Mouse (Mus musculus) embryonic facial prominence, embryonic 11.5 days (tissue): Measurements from ENCODE around the gene Fchsd2. TPM values are rescaled to one million over a fixed set of nuclear protein-coding genes. Genes with fewer than 3 reads are reported as not detected.

ENCODE experiments used
- ATAC-seq: fragments of 200-750 bp; cut with Nextera tagmentation; replicated peaks from 2 replicates; pipeline ENCODE4 v1.8.0; 2017; ENCODE audit warnings: low read depth; ENCODE audit not compliant: insufficient number of reproducible peaks, low FRiP score, low TSS enrichment
- DNase-seq: peaks from one replicate; pipeline ENCODE4 v3.0.0-alpha.2; 2015; ENCODE audit warnings: low spot score
- H3K27ac ChIP-seq: fragments of 300-500 bp; sonication (generic); replicated peaks from 2 replicates; pipeline ENCODE4 v1.5.1; 2014; ENCODE audit warnings: mild to moderate bottlenecking, low read depth, low read length, control low read depth
- H3K27me3 ChIP-seq: fragments of 300-500 bp; sonication (generic); 2 replicates; pipeline ENCODE4 v1.6.1; 2014; ENCODE audit warnings: mild to moderate bottlenecking, low read length, moderate library complexity, mixed read lengths; ENCODE audit not compliant: control insufficient read depth, insufficient read depth
- H3K36me3 ChIP-seq: fragments of 300-500 bp; sonication (generic); replicated peaks from 2 replicates; pipeline ENCODE4 v1.6.1; 2014; ENCODE audit warnings: low read depth, mild to moderate bottlenecking, low read length, moderate library complexity, mixed read lengths; ENCODE audit not compliant: control insufficient read depth, insufficient read depth
- H3K4me1 ChIP-seq: fragments of 300-500 bp; sonication (generic); 2 replicates; pipeline ENCODE4 v1.6.1; 2014; ENCODE audit warnings: low read length, mixed read lengths; ENCODE audit not compliant: control insufficient read depth, insufficient read depth
- H3K4me2 ChIP-seq: fragments of 300-500 bp; sonication (generic); 2 replicates; pipeline ENCODE4 v1.6.1; 2014; ENCODE audit warnings: low read depth, mild to moderate bottlenecking, control low read depth, low read length, moderate library complexity
- H3K4me3 ChIP-seq: fragments of 300-500 bp; sonication (generic); 2 replicates; pipeline ENCODE4 v1.5.1; 2014; ENCODE audit warnings: low read depth, low read length, control low read depth
- H3K9ac ChIP-seq: fragments of 300-500 bp; sonication (generic); replicated peaks from 2 replicates; pipeline ENCODE4 v1.6.1; 2014; ENCODE audit warnings: mild to moderate bottlenecking, control low read depth, low read length
- H3K9me3 ChIP-seq: fragments of 300-500 bp; sonication (generic); replicated peaks from 2 replicates; pipeline ENCODE4 v1.6.1; 2016; ENCODE audit warnings: mild to moderate bottlenecking, low read length, inconsistent platforms, mixed read lengths; ENCODE audit not compliant: control insufficient read depth
- WGBS: fragments of 180-500 bp; shearing (Covaris S2); extraction: QIAGEN DNeasy Blood & Tissue Kit; methylation state at CpG from one replicate; pipeline ENCODE4 v1.1.7; 2014; 5-methylcytosine and 5-hydroxymethylcytosine counted together
- polyA plus RNA-seq: library from polyadenylated mRNA; unstranded; fragments of >200 nt; fragmentation: Nextera tagmentation; extraction: Ambion mirVana; gene quantifications from 2 replicates; pipeline ENCODE4 v1.2.1, GENCODE M21; 2014

Gene Fchsd2
- polyA plus RNA-seq, 1 experiment from 2014 or later = 23.9 TPM

GRCm38 (mm10) chr7:101097084-101097483, 4.4 kb downstream of the Fchsd2 start:
- no peaks in the 10 kb centered on the region for H3K9me3 ChIP-seq
- no peak overlapping the region for H3K4me2 ChIP-seq
- DNase-seq (no peak), ATAC-seq (no peak)
- WGBS = 38% methylated on average over 3 of the region's 3 CpGs
- no peaks in the 10 kb centered on the region for H3K27me3 ChIP-seq
- H3K4me1 ChIP-seq = no peaks in the 10 kb centered on the region
- no peak overlapping the region for H3K27ac ChIP-seq
- no peak overlapping the region for H3K9ac ChIP-seq
- no peaks in the 10 kb centered on the region for H3K36me3 ChIP-seq
- no peak overlapping the region for H3K4me3 ChIP-seq

- Histone ChIP-seq H3K4me2 (no peak overlapping the region), H3K36me3 (no peaks in the 10 kb centered on the region), H3K9ac (no peak overlapping the region), H3K9me3 (no peaks in the 10 kb centered on the region), H3K4me1 (no peaks in the 10 kb centered on the region), H3K27ac (no peak overlapping the region), H3K4me3 (no peak overlapping the region), H3K27me3 (no peaks in the 10 kb centered on the region)
- WGBS = 73% methylated on average over 3 of the region's 3 CpGs
- DNase-seq (no peak), ATAC-seq (no peak)
Observed at GRCm38 (mm10) chr7:101099981-101100380, 7.3 kb downstream of the Fchsd2 start.

DNA sequence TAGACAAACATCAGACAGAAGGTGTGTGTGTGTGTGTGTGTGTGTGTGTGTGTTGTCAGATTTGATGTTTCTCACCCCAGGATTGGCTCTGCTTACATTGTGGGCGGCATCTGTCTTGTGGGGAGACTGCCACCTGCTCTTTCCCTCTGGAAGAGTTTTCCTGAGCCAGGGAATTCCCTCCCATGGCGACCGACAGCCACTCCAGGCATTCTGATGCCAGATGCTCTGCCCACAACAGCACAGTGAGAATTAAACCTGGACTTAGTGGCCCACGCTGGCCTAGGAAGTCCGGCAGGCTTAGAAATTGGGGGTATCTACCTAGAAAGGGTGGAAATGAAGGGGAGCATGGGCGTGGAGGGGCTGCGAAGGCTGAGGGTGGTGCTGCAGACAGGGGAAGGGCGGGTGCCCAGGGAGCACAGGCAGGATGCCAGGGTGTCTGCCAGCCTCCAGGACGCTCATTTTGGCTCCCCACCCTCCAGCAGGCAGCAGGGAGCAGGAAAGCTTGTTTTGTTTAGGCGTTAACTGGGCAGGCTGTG, 8.6 kb downstream of the Fchsd2 start:
- WGBS = 61% methylated on average over 10 of the region's 10 CpGs
- H3K9ac ChIP-seq = no peak overlapping the region
- no peaks in the 10 kb centered on the region for H3K9me3 ChIP-seq
- DNase-seq = no peak
- H3K36me3 ChIP-seq = no peaks in the 10 kb centered on the region
- no peak overlapping the region for H3K27ac ChIP-seq
- no peak overlapping the region for H3K4me3 ChIP-seq
- H3K4me2 ChIP-seq = no peak overlapping the region
- no peak for ATAC-seq
- no peaks in the 10 kb centered on the region for H3K27me3 ChIP-seq
- H3K4me1 ChIP-seq = no peaks in the 10 kb centered on the region

GRCm38 (mm10) chr7:101106666-101107065, 14.0 kb downstream of the Fchsd2 start:
- H3K9ac ChIP-seq = no peak overlapping the region
- WGBS = 56% methylated on average over 2 of the region's 2 CpGs
- no peaks in the 10 kb centered on the region for H3K4me1 ChIP-seq
- no peaks in the 10 kb centered on the region for H3K27me3 ChIP-seq
- no peak overlapping the region for H3K27ac ChIP-seq
- H3K36me3 ChIP-seq = no peaks in the 10 kb centered on the region
- ATAC-seq (no peak), DNase-seq (no peak)
- H3K4me2 ChIP-seq = no peak overlapping the region
- H3K9me3 ChIP-seq = no peaks in the 10 kb centered on the region
- no peak overlapping the region for H3K4me3 ChIP-seq

GRCm38 (mm10) chr7:101107073-101107810, 14.6 kb downstream of the Fchsd2 start:
- Histone ChIP-seq H3K27me3 (no peaks in the 10 kb centered on the region), H3K4me2 (peak overlapping the region; percentile 83), H3K9me3 (no peaks in the 10 kb centered on the region), H3K9ac (no peak overlapping the region; the same call in 1 of the 2 replicates), H3K36me3 (no peaks in the 10 kb centered on the region), H3K4me3 (peak overlapping the region; percentile 64), H3K27ac (no peak overlapping the region), H3K4me1 (no peaks in the 10 kb centered on the region)
- DNase-seq (no peak), ATAC-seq (peak; percentile 3; the same call in 1 of the 2 replicates)
- WGBS = 37% methylated on average over 5 of the region's 5 CpGs

GRCm38 (mm10) chr7:101107968-101108652, 15.4 kb downstream of the Fchsd2 start:
- Histone ChIP-seq H3K9ac (peak overlapping the region; percentile 90), H3K27ac (peak overlapping the region; percentile 98), H3K4me2 (peak overlapping the region; percentile 83), H3K27me3 (no peaks in the 10 kb centered on the region), H3K36me3 (no peaks in the 10 kb centered on the region), H3K9me3 (no peaks in the 10 kb centered on the region), H3K4me3 (peak overlapping the region; percentile 64), H3K4me1 (no peaks in the 10 kb centered on the region)
- peak; percentile 93 for ATAC-seq
- under 1% methylated on average over 54 of the region's 75 CpGs for WGBS
- peak; percentile 97 for DNase-seq

DNA sequence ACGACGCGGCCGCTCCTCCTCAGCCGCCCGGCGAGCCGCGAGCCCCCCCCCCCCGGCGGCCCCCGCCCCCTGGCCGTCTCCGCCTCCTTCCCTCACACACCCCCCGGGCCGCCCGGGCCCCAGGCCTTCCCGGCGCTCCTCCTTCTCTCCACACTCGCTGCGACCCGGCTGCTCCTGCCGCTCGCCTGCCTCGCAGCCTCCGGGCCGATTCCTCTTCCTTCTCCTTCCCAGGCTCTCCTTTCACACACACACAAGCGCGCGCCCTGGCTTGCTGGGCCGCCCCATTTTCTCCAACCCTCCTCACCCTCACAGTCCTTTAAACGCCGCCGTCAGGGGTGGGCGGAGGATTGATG, 16.0 kb downstream of the Fchsd2 start:
- Histone ChIP-seq H3K9ac (peak overlapping the region; percentile 90), H3K36me3 (no peaks in the 10 kb centered on the region), H3K4me3 (peak overlapping the region; percentile 64), H3K27me3 (no peaks in the 10 kb centered on the region), H3K9me3 (no peaks in the 10 kb centered on the region), H3K4me1 (no peaks in the 10 kb centered on the region), H3K27ac (peak overlapping the region; percentile 98), H3K4me2 (peak overlapping the region; percentile 83)
- DNase-seq (no peak), ATAC-seq (peak; percentile 83)
- 0% methylated on average over 8 of the region's 35 CpGs for WGBS
